Mouse (Mus musculus): ENCODE data around the gene Gsk3b. TPM values are rescaled to one million over a fixed set of nuclear protein-coding genes. Genes with fewer than 3 reads are reported as not detected.
"Not testable (repeated sequence)": the region's sequence is repeated elsewhere in the genome, so short reads cannot be mapped to it uniquely, and the experiment has no call there.

The Gsk3b gene
- polyA plus RNA-seq, 1 experiment from 2014 or later: 164 TPM

DNA sequence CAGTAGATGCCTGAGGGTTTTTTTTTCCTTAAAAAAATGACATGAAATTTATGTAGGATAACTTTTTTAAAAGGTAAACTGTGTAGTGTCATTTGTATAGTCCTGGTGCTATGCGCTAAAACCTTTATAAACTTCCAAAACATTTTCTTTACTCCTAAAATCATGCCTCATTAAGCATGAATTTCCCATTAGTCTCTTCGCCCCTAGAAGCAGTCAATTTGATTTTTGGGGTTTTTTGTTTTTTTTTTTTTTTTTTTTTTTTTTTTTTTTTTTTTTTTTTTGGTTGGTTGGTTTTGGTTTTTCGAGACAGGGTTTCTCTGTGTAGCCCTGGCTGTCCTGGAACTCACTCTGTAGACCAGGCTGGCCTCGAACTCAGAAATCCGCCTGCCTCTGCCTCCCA is 133.7 kb downstream of the Gsk3b start:
- H3K27me3 ChIP-seq (replicated peaks); ATAC-seq (replicated peaks); H3K4me3 ChIP-seq; H3K4me1 ChIP-seq; H3K27ac ChIP-seq; H3K9me3 ChIP-seq; H3K4me2 ChIP-seq; H3K9ac ChIP-seq: not testable (repeated sequence)
- 90% methylated on average over 5 of the region's 5 CpGs for WGBS
- peaks cover 16% of the 10 kb centered on the region for H3K36me3 ChIP-seq (replicated peaks)

DNA sequence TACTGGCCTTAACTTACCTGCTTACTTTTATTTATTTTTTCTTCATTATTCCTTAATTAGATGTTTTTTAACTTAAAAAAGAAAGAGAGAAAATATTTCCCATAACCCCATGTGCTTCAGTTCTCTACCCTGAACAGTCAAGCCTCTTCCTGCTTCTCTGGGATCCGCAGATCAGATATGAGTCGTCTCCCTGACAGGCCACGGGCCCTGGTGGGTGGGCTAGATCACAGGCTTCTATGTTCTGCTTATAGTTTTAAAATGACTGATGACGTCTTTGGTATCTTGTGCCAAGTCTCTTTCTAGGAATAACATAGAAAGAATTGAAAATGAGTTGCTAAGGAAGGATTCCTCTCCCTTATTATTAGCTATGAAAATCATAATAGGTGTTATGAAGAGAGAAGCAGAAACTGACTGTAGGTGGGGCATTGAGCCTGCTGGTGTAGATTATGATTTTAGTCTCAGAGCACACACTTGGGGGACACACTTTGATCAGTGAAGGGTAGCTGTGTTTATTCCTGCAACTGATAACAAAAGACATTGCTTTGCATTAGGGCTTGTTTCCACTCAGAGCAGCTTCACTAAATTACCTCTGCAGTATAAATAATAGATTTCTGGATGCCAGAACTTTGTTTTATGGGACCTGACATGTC is 148.3 kb downstream of the Gsk3b start:
- H3K4me3 ChIP-seq: no peak overlapping the region
- H3K9ac ChIP-seq: no peak overlapping the region
- no peak for ATAC-seq (replicated peaks)
- H3K4me1 ChIP-seq: no peaks in the 10 kb centered on the region
- no peaks in the 10 kb centered on the region for H3K9me3 ChIP-seq
- no peak overlapping the region for H3K27ac ChIP-seq
- no peak overlapping the region for H3K4me2 ChIP-seq
- H3K27me3 ChIP-seq (replicated peaks): no peaks in the 10 kb centered on the region
- 0 out of 2 replicates have a peak, but pooled peaks cover 6% of the 10 kb centered on the region for H3K36me3 ChIP-seq (replicated peaks)
- WGBS: 72% methylated on average over 4 of the region's 4 CpGs

DNA sequence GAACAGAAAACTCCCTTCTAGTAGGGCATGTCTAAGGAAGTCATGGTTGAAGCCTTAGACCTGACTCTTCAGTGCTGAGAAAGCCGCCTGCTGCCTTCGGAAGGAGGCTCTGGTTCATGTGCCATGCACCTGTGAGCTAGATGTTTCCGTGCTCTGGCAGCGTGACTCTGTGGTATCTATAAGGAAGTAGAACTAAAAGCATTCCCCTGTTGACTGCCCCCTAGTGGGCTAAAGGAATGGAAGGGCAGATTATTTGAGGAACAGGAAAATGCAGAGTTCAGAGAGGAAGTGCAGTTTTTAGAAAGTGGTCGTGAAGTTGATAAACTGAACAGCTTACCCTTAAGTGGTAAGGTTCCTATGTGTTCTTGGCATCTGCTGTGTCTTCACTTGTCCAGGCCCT is 150.9 kb downstream of the Gsk3b start:
- 86% methylated on average over 5 of the region's 5 CpGs for WGBS
- Histone ChIP-seq H3K27me3 (replicated peaks) (no peaks in the 10 kb centered on the region), H3K9ac (no peak overlapping the region), H3K9me3 (no peaks in the 10 kb centered on the region), H3K27ac (no peak overlapping the region), H3K4me1 (no peaks in the 10 kb centered on the region), H3K4me3 (no peak overlapping the region), H3K4me2 (no peak overlapping the region), H3K36me3 (replicated peaks) (peaks cover 9% of the 10 kb centered on the region; the same call in 1 of the 2 replicates)
- ATAC-seq (replicated peaks): no peak

GRCm38 (mm10) chr16:38240167-38240566 is 151.4 kb downstream of the Gsk3b start:
- H3K27ac ChIP-seq: no peak overlapping the region
- peaks cover 9% of the 10 kb centered on the region; the same call in 1 of the 2 replicates for H3K36me3 ChIP-seq (replicated peaks)
- H3K27me3 ChIP-seq (replicated peaks): no peaks in the 10 kb centered on the region
- WGBS: 96% methylated on average over 10 of the region's 10 CpGs
- H3K4me2 ChIP-seq: no peak overlapping the region
- no peaks in the 10 kb centered on the region for H3K9me3 ChIP-seq
- H3K4me3 ChIP-seq: no peak overlapping the region
- H3K4me1 ChIP-seq: no peaks in the 10 kb centered on the region
- no peak overlapping the region for H3K9ac ChIP-seq
- no peak for ATAC-seq (replicated peaks)

GRCm38 (mm10) chr16:38244111-38244510 is 155.3 kb downstream of the Gsk3b start:
- Histone ChIP-seq H3K4me2 (no peak overlapping the region), H3K4me3 (no peak overlapping the region), H3K27ac (no peak overlapping the region), H3K9me3 (no peaks in the 10 kb centered on the region), H3K36me3 (replicated peaks) (peaks cover 9% of the 10 kb centered on the region; the same call in 1 of the 2 replicates), H3K4me1 (no peaks in the 10 kb centered on the region), H3K9ac (no peak overlapping the region), H3K27me3 (replicated peaks) (no peaks in the 10 kb centered on the region)
- ATAC-seq (replicated peaks): no peak
- whole genome bisulfite sequencing: 92% methylated on average over 6 of the region's 6 CpGs

GRCm38 (mm10) chr16:38245379-38245778 is 156.6 kb downstream of the Gsk3b start:
- H3K27me3 ChIP-seq (replicated peaks): no peaks in the 10 kb centered on the region
- no peak overlapping the region for H3K9ac ChIP-seq
- no peak for ATAC-seq (replicated peaks)
- H3K4me1 ChIP-seq: no peaks in the 10 kb centered on the region
- H3K27ac ChIP-seq: no peak overlapping the region
- H3K36me3 ChIP-seq (replicated peaks): peaks cover 9% of the 10 kb centered on the region; the same call in 1 of the 2 replicates
- H3K4me3 ChIP-seq: no peak overlapping the region
- H3K9me3 ChIP-seq: no peaks in the 10 kb centered on the region
- 60% methylated on average over 2 of the region's 2 CpGs for WGBS
- H3K4me2 ChIP-seq: no peak overlapping the region

- Histone ChIP-seq H3K9me3 (no peaks in the 10 kb centered on the region), H3K4me2 (no peak overlapping the region), H3K27me3 (replicated peaks) (no peaks in the 10 kb centered on the region), H3K4me1 (no peaks in the 10 kb centered on the region), H3K4me3 (no peak overlapping the region), H3K36me3 (replicated peaks) (peaks cover 6% of the 10 kb centered on the region; the same call in 1 of the 2 replicates), H3K9ac (no peak overlapping the region), H3K27ac (no peak overlapping the region)
- no peak for ATAC-seq (replicated peaks)
- WGBS: 82% methylated on average over 5 of the region's 5 CpGs
These were observed 157.2 kb downstream of the Gsk3b start for GRCm38 (mm10) chr16:38245849-38246585.

DNA sequence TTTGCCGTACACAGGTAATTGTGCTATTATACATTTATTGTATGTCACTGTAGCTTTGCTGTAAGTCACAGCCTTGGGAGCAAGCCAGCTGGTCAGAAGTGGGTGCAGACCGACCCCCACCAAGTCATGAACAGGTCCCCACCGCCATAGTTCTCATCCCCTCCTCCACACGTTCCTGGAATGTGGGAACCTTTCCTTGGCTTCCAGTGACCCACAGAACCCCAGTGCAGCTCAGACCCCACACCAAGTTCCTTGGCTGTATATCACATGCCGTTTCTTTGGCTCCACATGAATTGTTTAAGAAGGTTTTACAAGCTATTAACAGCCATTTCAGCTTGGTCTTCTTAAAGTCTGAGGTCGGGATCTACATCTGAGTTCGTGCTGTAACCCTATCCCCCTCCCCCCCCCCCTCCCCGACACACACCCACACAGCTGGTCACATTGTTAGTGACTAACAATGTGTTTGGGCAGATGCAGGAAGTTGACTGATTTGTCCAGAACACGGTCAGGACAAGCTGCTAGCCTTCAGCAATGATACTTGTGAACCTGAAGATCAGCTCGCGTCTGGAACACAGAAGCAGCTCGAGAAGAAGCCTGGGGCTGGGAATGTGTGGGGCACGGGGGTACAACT is 159.6 kb downstream of the Gsk3b start:
- 64% methylated on average over 13 of the region's 13 CpGs for whole genome bisulfite sequencing
- no peak overlapping the region for H3K4me3 ChIP-seq
- H3K27ac ChIP-seq: no peak overlapping the region
- no peaks in the 10 kb centered on the region for H3K27me3 ChIP-seq (replicated peaks)
- no peaks in the 10 kb centered on the region for H3K9me3 ChIP-seq
- H3K4me1 ChIP-seq: no peaks in the 10 kb centered on the region
- H3K4me2 ChIP-seq: no peak overlapping the region
- no peak overlapping the region for H3K9ac ChIP-seq
- no peaks in the 10 kb centered on the region; the same call in 1 of the 2 replicates for H3K36me3 ChIP-seq (replicated peaks)
- peak; percentile 47; the same call in 1 of the 2 replicates for ATAC-seq (replicated peaks)

DNA sequence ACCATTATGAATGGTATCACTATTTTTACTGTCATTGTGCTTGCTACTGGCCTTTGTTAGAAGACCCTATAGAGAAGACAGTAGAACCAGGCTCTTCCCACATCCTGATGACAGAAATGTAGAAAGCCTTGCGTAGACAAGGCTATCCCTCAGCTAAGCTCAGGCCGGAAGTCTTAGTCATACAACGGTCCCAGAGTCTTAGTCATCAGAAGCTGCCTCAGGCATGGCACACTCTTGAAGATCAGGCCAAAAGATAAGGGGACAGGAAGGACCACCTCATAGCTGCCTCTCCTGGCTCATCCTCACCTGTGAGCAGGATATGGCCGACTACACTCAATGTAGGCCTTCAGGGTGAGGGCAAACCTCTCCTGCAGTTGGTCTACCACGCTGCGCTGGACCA is 161.7 kb downstream of the Gsk3b start:
- H3K4me2 ChIP-seq: no peak overlapping the region
- ATAC-seq (replicated peaks): no peak
- 92% methylated on average over 6 of the region's 6 CpGs for WGBS

GRCm38 (mm10) chr16:38254001-38254400 is 165.2 kb downstream of the Gsk3b start:
- no peak for ATAC-seq (replicated peaks)
- 89% methylated on average over 14 of the region's 14 CpGs for WGBS
- H3K9ac ChIP-seq: no peak overlapping the region
- no peaks in the 10 kb centered on the region for H3K4me1 ChIP-seq
- H3K4me2 ChIP-seq: no peak overlapping the region
- H3K9me3 ChIP-seq: no peaks in the 10 kb centered on the region
- no peak overlapping the region for H3K4me3 ChIP-seq
- no peaks in the 10 kb centered on the region for H3K27me3 ChIP-seq (replicated peaks)
- H3K36me3 ChIP-seq (replicated peaks): no peaks in the 10 kb centered on the region
- no peak overlapping the region for H3K27ac ChIP-seq

More for the DNA sequence above, 161.7 kb downstream of the Gsk3b start:
- no peak overlapping the region for H3K27ac ChIP-seq
- no peaks in the 10 kb centered on the region for H3K27me3 ChIP-seq (replicated peaks)
- no peaks in the 10 kb centered on the region for H3K4me1 ChIP-seq
- no peak overlapping the region for H3K9ac ChIP-seq
- no peak overlapping the region for H3K4me3 ChIP-seq
- H3K36me3 ChIP-seq (replicated peaks): no peaks in the 10 kb centered on the region
- H3K9me3 ChIP-seq: no peaks in the 10 kb centered on the region

GRCm38 (mm10) chr16:38255107-38255506 is 166.3 kb downstream of the Gsk3b start:
- no peaks in the 10 kb centered on the region for H3K27me3 ChIP-seq (replicated peaks)
- H3K4me2 ChIP-seq: no peak overlapping the region
- H3K9ac ChIP-seq: no peak overlapping the region
- no peaks in the 10 kb centered on the region for H3K9me3 ChIP-seq
- no peak overlapping the region for H3K4me3 ChIP-seq
- H3K36me3 ChIP-seq (replicated peaks): no peaks in the 10 kb centered on the region
- no peak overlapping the region for H3K27ac ChIP-seq
- WGBS: 84% methylated on average over 4 of the region's 4 CpGs
- ATAC-seq (replicated peaks): no peak
- H3K4me1 ChIP-seq: no peaks in the 10 kb centered on the region

- Histone ChIP-seq H3K9ac (no peak overlapping the region), H3K4me3 (no peak overlapping the region), H3K27me3 (replicated peaks) (no peaks in the 10 kb centered on the region), H3K4me1 (no peaks in the 10 kb centered on the region), H3K27ac (no peak overlapping the region), H3K36me3 (replicated peaks) (no peaks in the 10 kb centered on the region), H3K9me3 (no peaks in the 10 kb centered on the region), H3K4me2 (no peak overlapping the region)
- ATAC-seq (replicated peaks): no peak
- WGBS: 94% methylated on average over 9 of the region's 9 CpGs
These were observed 167.1 kb downstream of the Gsk3b start for GRCm38 (mm10) chr16:38255927-38256326.

All from midbrain, embryonic 15.5 days (tissue).